Mouse (Mus musculus) liver, postnatal 0 days (tissue): Measurements from ENCODE around the gene Ankrd13b.

Source experiments
- CTCF ChIP-seq: sonication (generic); IDR thresholded peaks from 2 replicates; pipeline ENCODE4 v1.5.1; 2016; ENCODE audit warnings: antibody characterized with exemption, low read depth
- EP300 ChIP-seq: IDR thresholded peaks from 2 replicates; pipeline ENCODE4 v1.6.1; 2016; ENCODE audit warnings: antibody characterized with exemption, low read depth, mild to moderate bottlenecking

- no peak for TF ChIP-seq CTCF
- no peak for TF ChIP-seq EP300
These were observed 26.4 kb upstream of the Ankrd13b start, which contains the start of gene Trp53i13 for GRCm38 (mm10) chr11:77515637-77516552.
